Mouse (Mus musculus): Measurements from ENCODE around the gene Slc7a10. TPM values are rescaled to one million over a fixed set of nuclear protein-coding genes. Genes with fewer than 3 reads are reported as not detected.

Gene Slc7a10
- total RNA-seq (2021) = 1 to 10 TPM; 6.2 to 7.7 TPM
- long read RNA-seq, experiment 1, partial matches to known transcripts = 3 of 11 reads
- long read RNA-seq, experiment 1, other reads (novel, unspliced or antisense) = 6 of 11 reads
- long read RNA-seq, experiment 2, partial matches to known transcripts = 0 of 4 reads
- long read RNA-seq, experiment 2, other reads (novel, unspliced or antisense) = 4 of 4 reads

DNA sequence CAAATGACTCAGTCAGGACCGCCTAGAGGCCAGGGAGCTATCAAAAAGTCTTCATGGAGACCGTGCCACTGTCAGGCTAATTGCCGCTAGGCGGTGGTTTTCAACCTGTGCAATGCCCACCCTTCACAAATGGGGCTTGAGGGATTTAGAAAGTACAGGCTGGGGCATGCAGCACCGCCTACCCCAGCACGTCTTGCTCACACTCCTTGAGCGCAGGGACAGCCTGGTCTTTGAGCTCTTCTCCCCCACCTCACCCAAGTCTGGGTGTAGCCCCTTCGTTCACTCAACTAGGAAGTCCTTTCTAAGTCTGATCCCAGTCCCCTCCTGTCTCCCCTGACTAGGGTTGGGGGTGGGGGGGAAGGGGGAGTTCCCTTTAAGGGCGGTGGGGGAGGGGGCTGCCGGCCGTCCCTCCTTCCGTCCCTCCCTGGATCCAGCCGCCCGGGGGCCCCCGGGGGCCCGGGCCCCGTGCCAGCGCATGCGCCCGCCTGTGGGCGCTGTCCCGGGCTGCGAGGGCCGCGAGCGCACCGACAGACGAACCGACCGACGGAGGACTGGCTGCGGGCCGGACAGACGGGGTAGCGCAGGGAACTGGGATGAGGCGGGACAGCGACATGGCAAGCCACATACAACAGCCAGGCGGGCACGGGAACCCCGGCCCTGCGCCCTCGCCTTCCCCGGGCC lies at the start of gene Slc7a10:
Gene Slc7a10, plus strand, starts transcription at position 497 of the 681 bp plus-strand sequence.
- DNase-seq = no peak

DNA sequence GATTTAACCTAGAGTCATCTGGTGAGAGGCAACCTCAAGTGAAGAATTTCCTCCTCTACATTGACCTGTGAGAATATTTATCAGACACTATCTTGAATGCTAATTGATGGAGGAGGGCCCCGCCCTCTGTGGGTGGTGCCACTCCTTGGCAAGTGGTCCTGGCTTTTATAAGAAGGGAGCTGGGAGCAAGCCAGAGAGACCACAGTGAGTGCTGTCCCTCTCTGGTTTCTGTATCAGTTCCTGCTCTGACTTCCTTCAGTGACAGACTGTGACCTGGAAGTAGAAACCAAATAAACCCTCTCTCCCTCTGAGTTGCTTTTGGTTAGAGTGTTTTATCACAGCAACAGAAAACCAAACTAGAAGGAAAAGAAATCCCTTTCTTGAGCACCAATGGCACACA lies 48.7 kb upstream of the Slc7a10 start:
- DNase-seq = no peak

DNA sequence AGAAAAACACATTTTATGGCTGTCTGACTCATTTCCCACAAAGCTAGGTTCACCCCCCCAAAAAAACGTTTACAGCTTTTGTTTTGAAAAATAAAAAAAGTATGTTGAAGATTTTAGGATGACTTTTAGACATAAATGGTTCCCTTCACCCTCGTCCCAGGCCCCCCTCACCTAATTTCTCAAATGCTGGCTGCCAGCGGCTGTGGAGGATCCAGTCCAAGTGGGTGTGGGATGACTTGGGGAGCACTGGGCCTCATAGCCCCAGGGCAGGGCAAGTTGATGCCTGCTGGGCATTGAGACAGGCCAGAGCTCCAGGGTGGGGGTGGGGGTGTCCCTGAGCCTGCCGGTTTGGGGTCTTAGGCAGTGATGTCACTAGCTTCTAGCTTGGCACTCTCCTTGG lies 47.7 kb upstream of the Slc7a10 start:
- DNase-seq = no peak

DNA sequence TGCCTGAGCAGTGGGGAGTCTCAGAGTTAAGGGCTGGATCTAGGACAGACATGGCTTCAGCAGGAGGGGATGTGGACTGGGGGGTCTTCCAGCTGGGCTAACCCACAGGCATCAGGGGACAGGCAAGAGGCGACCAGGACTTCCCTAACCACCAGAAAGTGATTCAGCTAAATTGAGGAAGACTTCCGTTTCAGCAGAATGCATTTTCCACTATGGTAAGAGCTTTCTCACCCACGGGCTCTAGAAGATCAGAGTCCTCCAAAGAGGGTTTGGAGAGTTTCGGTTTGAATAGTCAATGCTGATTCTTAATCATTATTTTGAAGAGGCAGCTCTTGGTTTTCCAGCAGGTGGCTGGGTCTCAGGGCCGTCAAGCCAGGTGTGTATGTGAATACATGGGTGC lies 46.3 kb upstream of the Slc7a10 start:
- no peak for DNase-seq

DNA sequence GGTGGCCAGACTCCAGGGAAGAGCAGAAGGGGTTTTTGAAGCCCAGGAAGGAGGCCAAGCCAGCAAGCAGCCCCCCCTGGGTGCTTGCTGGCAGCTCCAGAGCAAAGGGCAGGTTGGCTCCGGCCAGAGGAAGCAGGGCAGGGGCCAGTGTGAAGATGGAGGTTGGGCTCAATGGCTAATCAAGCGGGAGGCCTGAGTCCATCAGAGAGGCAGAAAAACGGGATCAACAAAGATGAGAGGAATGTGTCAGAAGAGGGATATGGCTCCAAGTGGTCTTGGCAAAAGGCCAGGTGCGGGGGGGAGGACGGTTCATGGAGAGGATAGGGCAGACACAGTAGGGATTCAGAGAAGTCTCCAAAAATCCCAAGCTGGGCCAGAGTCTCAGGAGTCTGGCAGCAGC lies 44.7 kb upstream of the Slc7a10 start:
- peak in 1 of 2 experiments; percentile 46 for DNase-seq

DNA sequence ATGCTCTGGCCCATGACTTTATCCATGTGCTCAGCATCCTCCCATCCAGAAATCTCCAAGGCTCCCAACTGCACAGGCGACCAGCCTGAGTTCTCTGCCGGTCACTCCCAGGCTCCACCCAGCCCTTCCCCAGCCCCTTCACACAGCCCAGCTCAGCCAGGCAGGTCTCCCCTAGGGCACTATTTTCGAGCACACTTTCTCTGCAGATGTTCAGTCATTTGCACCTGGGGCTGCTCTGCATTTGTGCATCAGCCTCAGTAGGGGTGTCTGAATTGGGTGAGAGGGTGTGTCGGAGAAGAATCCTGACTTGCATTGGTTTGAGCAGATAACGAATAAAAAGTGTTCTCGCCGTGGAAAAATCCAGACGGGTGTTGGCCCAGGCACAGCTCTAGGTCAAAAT lies 43.7 kb upstream of the Slc7a10 start:
- DNase-seq = no peak

DNA sequence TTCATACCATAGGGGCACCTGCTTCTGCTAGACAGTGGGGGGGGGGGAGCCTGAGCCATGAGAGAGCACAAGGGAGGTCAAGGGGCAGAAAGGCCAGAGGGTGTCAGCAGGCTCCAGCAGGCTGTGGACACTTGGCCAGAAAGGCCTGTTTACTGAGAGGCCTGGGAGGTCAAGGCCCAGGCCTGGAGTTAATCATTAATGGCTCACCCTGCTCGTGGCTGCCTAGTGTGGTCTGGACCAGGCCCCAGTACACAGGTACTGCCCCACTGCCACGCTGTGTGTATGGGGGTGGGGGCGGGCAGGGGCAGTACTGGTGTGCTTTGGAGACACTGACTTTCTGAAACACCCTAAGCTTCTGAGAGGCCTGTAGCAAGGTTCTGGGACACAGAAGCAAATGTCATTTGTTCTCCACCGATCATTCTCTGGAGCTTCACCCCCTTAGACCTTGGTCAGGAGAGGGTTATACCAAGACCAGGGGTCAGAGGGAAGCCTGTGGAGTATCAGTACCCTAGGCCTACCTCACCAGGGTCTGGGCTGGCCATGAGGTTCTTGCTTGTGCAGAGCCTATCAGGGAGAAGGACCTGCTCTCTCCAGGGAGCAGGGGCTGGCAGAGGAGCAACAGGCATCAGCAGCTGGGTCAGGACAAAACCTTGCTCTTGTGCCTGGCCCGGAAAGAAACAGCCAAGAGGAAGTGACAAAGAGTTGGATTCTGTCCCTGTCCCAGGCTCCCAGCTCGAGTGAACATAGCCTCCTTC lies 42.1 kb upstream of the Slc7a10 start:
- peak; percentile 41 to 43 for DNase-seq

DNA sequence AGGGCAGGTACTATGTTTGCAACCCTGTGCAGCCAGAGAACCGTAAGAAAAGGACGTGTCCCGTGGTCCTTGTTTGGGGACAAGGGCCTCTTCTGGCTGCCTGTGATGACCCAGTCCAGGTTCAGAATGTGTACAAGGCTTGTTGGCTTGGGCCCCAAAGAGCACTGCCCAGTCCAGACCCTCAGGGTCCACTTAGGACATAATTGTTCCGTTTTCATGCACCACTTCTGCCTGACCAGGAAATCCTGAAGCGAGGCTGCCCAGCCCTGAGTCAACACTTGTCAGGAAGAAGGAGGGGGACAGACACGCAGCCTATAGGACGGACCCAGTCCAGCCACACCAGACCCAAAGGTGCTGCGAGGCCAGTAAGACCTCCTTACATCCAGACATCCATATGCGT lies 41.1 kb upstream of the Slc7a10 start:
- no peak for DNase-seq

DNA sequence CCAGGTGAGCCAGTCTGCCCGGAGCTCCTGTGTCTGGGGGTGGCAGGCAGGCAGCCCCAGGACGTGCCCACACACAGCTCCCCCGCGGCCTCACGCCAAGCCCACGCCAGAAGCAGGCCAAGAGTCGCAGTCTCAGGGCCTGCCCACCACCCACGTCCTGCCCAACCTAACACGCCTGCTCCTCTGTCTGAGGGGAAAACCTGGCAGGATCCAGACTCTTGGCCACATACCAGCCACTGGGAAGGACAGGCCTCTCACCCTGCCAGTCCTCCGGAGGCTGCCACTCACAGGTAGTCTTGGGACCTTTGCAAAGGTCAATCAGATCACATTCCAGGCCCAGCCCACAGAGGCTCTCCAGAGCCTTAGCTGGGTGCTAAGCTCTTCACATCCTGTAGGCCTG lies 39.9 kb upstream of the Slc7a10 start:
- no peak for DNase-seq

DNA sequence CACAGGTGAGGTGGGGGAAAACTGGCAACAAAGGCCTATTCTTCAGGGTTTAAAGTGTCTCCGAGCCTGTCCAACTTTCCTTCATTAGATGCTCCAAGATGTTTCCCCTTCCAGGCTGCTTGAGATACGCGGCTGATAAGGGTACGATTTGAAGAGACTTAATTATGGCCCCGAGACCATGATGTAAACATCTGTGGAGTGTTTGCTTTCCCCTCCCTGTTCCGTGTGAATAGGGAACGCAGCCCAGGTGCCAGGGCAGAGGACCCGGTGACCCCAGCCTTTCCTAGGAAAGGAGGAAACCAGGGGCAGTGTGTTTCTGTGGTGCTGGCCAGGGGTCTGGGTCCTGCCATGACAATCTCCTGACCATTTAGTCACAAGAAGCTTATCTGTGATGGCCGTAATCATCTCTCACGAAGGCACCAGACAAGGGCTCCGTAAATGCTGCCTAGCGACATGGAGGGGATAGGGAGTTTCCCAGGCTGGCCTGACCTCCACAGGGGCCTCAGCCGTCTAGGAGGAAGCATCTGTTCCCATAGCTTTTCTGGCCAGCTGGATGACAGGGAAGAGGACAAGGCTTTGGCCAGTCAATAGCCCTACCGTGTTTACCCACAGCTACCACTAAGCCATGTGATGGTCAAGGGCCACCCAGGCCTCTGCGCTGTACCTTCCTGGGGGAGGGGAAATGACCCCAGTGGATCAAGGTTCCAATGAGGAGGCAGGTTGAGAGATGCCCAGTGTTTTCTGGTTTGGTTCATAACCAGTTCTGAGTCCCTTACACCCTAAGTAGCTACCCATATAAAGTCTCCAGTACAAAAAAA lies 36.4 kb upstream of the Slc7a10 start:
- DNase-seq = no peak

DNA sequence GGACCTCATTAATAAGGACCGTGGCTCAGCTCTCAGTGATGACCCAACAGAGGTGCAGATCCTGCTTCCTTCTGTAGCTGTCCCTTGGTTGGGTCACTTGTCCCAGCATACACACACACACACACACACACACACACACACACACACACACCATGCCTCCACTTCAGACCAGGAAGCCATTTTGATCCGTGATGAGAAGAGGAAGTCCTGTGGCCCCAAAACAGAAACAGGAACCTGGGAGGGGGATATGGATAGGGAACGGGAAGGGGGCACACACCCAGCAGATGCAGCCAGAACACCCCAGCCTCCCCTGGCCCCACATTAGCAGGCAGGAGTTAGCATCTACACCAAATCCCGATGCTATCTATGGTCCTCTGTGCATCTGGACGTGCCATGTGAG lies 35.3 kb upstream of the Slc7a10 start:
- no peak for DNase-seq

DNA sequence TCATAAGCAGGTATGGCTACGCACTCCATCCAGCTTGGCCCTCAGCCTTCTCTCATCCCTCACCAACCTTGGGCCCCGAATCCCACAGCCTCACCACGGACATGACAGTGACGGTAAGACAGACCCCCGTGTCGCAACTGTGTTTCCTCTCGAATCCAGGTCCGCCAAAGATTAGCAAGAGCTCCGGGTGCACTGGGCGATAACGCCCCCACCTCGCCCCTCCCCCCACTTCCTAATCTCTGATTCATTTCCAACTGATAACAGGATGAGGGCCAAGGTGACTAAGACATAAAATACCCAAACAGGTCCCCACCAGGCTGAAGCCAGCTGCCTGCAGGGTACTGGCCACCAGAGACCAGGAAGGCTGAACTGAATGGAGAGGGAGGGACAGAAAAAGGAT lies 31.7 kb upstream of the Slc7a10 start:
- DNase-seq = no peak

DNA sequence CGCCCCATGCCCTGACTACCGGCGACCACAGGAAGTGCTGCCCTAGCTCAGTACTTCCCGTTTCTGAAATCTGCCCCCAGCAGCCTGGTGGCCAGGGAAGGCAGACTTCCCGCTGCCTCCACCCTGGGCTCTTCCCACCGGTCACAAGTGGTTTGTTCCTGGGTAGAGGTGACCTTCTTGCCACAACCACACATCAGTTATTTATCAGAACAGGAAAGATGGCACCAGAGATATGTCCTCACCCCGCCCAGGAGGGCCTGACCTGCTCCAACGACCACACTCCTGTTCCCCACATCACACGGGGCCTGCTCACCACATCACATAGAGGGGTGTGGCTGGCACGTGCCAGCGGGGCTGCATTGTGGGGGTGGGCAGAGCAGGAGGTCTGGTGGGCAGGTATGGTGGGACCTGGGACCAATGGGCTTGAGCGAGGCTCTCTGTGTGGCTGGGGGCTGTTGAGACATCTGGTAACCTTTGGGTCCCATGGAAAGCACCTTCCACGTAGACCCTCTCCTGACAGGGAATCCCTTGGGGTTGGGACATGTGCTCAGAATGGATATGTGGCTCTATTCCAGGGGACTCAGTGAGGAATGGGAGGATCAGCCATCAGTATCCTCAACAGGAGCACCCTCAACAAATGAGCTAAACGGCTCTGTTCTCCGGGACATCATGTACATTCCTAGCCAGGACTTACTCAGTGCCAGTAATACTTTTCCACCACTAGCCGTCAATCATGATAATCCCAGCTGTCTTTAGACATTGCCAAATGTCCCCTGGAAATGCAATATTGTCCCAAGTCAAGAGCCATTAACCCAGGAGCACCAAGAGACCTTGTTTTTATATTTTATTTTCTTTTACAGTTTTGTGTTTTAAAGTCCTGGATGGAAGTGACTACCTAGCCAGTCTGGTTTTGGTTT lies 29.4 kb upstream of the Slc7a10 start:
- no peak for DNase-seq

DNA sequence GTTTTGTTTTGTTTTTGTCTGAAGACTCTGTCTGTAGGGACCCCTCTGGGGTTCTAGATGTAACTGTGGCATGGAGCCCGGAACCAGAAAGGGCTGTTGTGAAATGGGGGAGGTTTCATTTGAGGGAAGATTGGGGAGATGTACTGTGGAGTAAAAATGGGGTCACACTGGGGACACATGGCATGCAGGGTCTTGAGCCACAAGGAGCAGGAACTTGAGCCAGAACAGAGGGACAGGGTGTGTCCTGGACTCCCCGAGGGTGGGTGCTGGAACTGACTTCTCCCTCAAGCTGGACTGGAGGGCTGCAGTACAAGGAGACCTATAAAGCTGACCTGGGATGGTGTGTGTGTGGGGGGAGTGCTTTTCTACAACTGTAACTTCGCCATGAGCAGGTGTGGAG lies 28.7 kb upstream of the Slc7a10 start:
- DNase-seq = no peak

DNA sequence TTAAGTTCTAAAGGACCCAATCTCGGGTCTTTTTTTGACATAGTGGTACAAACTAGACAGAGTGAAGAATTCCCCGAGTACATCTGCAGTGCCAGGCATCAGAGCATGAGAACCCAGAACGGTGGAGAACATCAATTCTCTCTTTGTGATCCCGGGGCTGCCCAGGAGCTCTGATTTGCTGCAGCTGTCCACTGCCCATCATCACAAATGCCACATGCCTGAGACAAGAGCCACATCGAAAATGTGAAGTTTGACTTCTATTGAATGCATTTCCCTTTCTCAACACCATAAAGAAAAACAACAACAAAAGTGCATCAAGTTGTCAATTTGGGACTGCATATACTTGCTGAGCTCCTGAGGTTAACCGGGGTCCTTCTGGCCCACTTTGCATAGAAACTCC lies 23.7 kb upstream of the Slc7a10 start:
- no peak for DNase-seq

DNA sequence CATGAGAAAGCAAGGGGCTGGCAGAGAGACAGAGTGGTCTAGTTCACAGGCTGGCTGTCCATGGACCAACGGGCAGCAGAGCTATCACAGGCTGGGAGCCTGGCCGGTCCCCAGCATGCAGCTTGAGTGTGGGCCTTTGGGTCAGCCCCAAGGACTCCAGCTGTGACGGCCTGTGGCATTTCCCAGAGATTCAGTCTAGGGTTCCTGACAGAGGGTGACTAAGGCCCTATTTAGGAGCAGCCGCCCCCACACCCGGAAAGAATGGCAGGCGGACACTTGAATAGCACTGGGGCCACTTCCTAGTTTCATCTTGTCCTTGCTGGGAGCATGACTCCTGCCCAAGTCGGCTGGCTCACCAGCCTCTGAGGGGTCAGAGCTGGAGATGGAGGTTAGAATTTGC lies 22.6 kb upstream of the Slc7a10 start:
- no peak for DNase-seq

DNA sequence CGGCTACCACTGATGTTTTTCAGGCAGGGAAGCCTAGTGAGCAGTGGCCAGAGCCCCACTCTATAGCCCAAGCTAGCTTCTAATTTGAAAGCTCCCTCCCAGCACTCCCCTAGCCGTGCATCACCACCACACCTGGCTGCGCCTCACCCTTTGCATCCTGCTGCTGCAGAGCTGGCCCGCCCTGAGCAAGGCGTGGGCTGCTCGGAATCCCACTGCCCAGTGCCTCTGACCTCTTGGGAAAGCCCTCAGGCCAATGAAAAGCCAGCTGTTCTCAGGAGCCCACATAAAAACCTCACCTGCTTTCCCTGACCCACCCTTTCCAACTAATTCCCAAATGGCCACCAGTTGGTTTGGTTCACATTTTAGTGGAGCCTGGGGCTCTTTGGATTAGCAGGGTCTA lies 22.1 kb upstream of the Slc7a10 start:
- no peak for DNase-seq

DNA sequence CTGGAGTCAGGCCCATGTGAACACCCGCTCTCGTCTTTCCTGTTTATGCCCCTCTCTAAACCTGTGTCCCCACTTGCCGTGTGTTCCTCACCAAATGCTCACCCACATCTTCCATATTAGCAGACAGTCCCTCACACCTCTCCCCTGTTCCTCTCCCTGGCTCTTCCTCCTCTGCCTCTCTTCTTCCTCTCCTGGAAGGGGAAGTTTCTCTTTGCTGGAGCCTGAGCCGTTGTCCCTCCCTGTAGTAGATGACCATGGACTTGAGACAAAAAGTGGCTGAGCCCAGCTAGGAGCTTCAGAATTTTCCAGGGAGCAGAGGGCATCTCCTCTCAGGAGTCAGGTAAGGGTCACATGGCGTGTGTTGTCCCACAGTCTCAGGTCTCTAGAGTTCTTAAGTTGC lies 19.2 kb upstream of the Slc7a10 start:
- no peak for DNase-seq

DNA sequence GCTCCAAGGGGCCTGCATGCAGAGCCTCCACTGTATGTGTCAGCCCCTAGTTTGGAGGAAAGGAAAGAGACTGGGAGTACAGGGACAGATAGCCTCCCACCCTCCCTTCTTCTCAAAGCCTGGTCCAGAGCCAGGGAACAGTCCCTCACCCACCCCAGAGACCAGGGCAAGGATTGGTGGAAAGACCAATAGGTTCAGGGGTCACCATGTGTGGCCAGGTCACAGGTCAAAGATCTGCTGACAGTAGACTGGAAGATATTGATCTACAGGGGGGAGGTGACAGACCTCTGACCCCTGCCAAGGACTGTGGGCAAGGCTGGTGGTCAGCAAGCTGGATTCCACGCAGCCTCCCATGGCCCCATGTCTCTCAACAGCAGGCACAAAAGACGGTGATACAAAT lies 18.3 kb upstream of the Slc7a10 start:
- no peak for DNase-seq

DNA sequence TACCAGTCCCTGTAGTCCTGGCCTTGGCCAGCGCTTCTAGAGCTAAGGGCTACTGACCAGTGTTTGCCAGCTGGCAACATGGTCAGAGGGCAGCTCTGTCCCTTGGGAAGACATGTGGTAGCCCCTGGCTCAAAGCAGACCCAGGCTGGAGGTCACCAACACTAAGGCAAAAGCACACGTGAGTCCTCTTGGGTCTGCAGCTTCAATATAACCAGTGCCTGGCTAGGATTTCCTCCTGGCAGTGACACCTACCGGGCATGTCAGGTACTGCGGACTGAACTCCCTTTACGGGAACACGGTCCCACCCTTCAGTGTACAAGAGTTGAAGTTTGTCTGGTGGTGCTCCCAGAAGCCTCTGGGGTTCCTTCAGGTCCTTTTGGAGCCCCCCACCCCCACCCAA lies 16.8 kb upstream of the Slc7a10 start:
- DNase-seq = peak; percentile 89 to 90

DNA sequence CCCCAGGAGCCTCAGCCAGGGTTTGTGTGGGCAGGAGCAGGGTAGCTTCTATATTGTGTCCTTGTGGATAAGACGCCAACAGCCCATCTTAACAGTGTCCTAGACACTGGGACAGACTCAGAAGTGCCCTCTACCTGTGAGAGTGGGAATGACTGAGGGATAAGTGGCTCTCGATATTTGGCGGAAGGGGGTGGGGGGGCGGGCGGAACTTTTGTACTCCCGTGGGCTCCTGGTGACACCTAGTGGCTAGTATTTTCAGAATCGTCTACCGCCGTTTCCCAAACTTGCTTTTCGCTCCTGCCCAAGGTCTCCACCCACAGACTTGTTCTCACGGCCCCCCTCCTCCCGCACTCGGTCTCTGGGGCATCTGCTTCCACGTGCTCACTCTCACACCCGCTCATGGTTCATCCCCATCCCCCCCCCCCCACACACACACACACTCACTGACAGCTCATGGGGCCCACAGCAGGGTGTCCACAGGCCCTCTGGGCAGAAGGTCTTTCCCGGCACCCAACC lies 14.3 kb upstream of the Slc7a10 start:
- DNase-seq = peak; percentile 70 to 83
